Mouse (Mus musculus) myocyte (in vitro differentiated cells): ENCODE measurements around the gene Snap25.

ENCODE experiments used
- CEBPB ChIP-seq: IDR thresholded peaks from 2 replicates; pipeline ENCODE4 v1.6.1; 2011; ENCODE audit warnings: mild to moderate bottlenecking, moderate library complexity; ENCODE audit not compliant: poor library complexity, insufficient read depth, severe bottlenecking
- MAX ChIP-seq: IDR thresholded peaks from one replicate; pipeline ENCODE4 v1.6.1; 2011; ENCODE audit warnings: low read depth, mild to moderate bottlenecking, control low read depth
- POLR2A ChIP-seq: IDR thresholded peaks from one replicate; pipeline ENCODE4 v1.6.1; 2011; ENCODE audit warnings: low read depth, mild to moderate bottlenecking, control low read depth, moderate library complexity; ENCODE audit not compliant: insufficient read length
- POLR2AphosphoS2 ChIP-seq: IDR thresholded peaks from one replicate; pipeline ENCODE4 v1.6.1; 2011; ENCODE audit warnings: low read depth, control low read depth; ENCODE audit not compliant: insufficient read length
- REST ChIP-seq: IDR thresholded peaks from one replicate; pipeline ENCODE4 v1.6.1; 2011; ENCODE audit warnings: mild to moderate bottlenecking, control low read depth, moderate library complexity; ENCODE audit not compliant: insufficient read depth, insufficient read length
- TCF12 ChIP-seq: IDR thresholded peaks from one replicate; pipeline ENCODE4 v1.6.1; 2011; ENCODE audit warnings: mild to moderate bottlenecking, control low read depth; ENCODE audit not compliant: poor library complexity, insufficient read depth, severe bottlenecking
- USF1 ChIP-seq: IDR thresholded peaks from one replicate; pipeline ENCODE4 v1.6.1; 2011; ENCODE audit warnings: low read depth, mild to moderate bottlenecking, control low read depth, moderate library complexity

GRCm38 (mm10) chr2:136788379-136788778 lies 75.1 kb downstream of the Snap25 start:
- TF ChIP-seq POLR2A, result no peak
- no peak for TF ChIP-seq POLR2AphosphoS2
- TF ChIP-seq TCF12, result no peak
- TF ChIP-seq REST, result no peak
- no peak for TF ChIP-seq MAX
- no peak for TF ChIP-seq CEBPB
- TF ChIP-seq USF1, result no peak
